Mouse (Mus musculus): ENCODE data around the gene Wdr25. TPM values are rescaled to one million over a fixed set of nuclear protein-coding genes. Genes with fewer than 3 reads are reported as not detected.

The Wdr25 gene
- polyA plus RNA-seq, 1 experiment from 2014 or later, result 11.7 TPM

GRCm38 (mm10) chr12:108917509-108917908 is 24.1 kb downstream of the Wdr25 start:
- WGBS, result 60% methylated on average over 9 of the region's 9 CpGs

DNA sequence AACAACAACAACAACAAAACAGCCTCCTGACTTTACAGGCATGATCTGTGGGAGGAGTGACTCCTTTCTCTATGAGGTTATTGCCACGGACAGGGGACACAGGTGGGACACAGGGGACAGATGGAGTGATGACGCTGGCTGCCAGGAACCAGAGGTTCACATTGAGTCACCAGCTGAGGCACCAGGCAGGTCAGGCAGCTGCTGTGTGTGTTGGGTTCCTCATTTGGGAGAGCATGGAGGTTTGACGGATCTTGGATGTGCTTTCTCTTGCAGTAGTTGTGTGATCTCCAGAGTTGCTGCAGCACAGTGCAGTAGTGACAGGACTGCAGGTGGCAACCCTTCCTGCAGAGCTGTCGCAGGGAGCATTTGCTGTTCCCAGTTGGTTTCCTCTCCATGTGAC is 25.3 kb downstream of the Wdr25 start:
- no peak overlapping the region for H3K9ac ChIP-seq
- ATAC-seq (replicated peaks; ENCODE audit: low FRiP score), result no peak
- WGBS, result 70% methylated on average over 4 of the region's 4 CpGs

More at GRCm38 (mm10) chr12:108917509-108917908, 24.1 kb downstream of the Wdr25 start:
- Histone ChIP-seq H3K36me3 (no peaks in the 10 kb centered on the region), H3K9ac (no peak overlapping the region), H3K9me3 (replicated peaks) (no peaks in the 10 kb centered on the region), H3K4me1 (peaks cover 48% of the 10 kb centered on the region), H3K4me3 (replicated peaks) (no peak overlapping the region), H3K27me3 (no peaks in the 10 kb centered on the region), H3K4me2 (no peak overlapping the region), H3K27ac (no peak overlapping the region)
- ATAC-seq (replicated peaks; ENCODE audit: low FRiP score), result no peak

GRCm38 (mm10) chr12:108926606-108927111 is 33.2 kb downstream of the Wdr25 start:
- peaks cover 27% of the 10 kb centered on the region for H3K4me1 ChIP-seq
- H3K9ac ChIP-seq, result no peak overlapping the region
- WGBS, result 64% methylated on average over 10 of the region's 11 CpGs
- H3K4me2 ChIP-seq, result no peak overlapping the region
- H3K9me3 ChIP-seq (replicated peaks), result no peaks in the 10 kb centered on the region
- no peaks in the 10 kb centered on the region for H3K27me3 ChIP-seq
- H3K36me3 ChIP-seq, result no peaks in the 10 kb centered on the region
- no peak for ATAC-seq (replicated peaks; ENCODE audit: low FRiP score)
- H3K27ac ChIP-seq, result no peak overlapping the region
- no peak overlapping the region for H3K4me3 ChIP-seq (replicated peaks)

More for the DNA sequence above, 25.3 kb downstream of the Wdr25 start:
- no peaks in the 10 kb centered on the region for H3K36me3 ChIP-seq
- no peaks in the 10 kb centered on the region for H3K27me3 ChIP-seq
- H3K4me3 ChIP-seq (replicated peaks), result no peak overlapping the region
- no peak overlapping the region for H3K4me2 ChIP-seq
- H3K4me1 ChIP-seq, result peaks cover 37% of the 10 kb centered on the region
- no peak overlapping the region for H3K27ac ChIP-seq
- H3K9me3 ChIP-seq (replicated peaks), result no peaks in the 10 kb centered on the region

DNA sequence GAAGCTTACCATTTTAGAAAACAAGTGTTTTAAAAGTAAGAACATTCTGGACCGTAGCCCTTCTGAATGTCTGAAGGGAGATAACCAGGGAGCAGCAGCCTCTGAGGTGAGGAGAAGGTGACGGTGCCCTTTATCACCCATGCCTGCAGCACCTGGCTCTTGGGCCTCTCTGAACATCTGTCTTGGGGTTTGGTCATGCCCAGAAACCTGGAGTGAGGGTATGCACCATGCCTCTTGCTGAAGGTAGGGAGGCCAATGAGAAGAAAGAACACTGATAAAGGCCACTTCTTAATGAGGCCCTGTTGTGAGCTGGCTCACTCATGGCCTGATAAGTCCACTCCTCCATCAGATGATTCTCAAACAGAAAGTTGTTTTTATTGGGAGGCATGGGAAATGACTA is 34.8 kb downstream of the Wdr25 start:
- H3K27ac ChIP-seq, result no peak overlapping the region
- H3K9me3 ChIP-seq (replicated peaks), result no peaks in the 10 kb centered on the region
- no peak for ATAC-seq (replicated peaks; ENCODE audit: low FRiP score)
- no peak overlapping the region for H3K9ac ChIP-seq
- no peak overlapping the region for H3K4me2 ChIP-seq
- H3K36me3 ChIP-seq, result no peaks in the 10 kb centered on the region
- WGBS, result 70% methylated on average over 2 of the region's 2 CpGs
- peaks cover 37% of the 10 kb centered on the region for H3K4me1 ChIP-seq
- H3K4me3 ChIP-seq (replicated peaks), result no peak overlapping the region
- H3K27me3 ChIP-seq, result no peaks in the 10 kb centered on the region

GRCm38 (mm10) chr12:108929475-108929874 is 36.0 kb downstream of the Wdr25 start:
- 70% methylated on average over 3 of the region's 3 CpGs for WGBS
- Histone ChIP-seq H3K4me3 (replicated peaks) (no peak overlapping the region), H3K27ac (no peak overlapping the region), H3K4me2 (no peak overlapping the region), H3K9ac (no peak overlapping the region), H3K27me3 (no peaks in the 10 kb centered on the region), H3K9me3 (replicated peaks) (no peaks in the 10 kb centered on the region), H3K36me3 (no peaks in the 10 kb centered on the region), H3K4me1 (peaks cover 37% of the 10 kb centered on the region)
- ATAC-seq (replicated peaks; ENCODE audit: low FRiP score), result no peak

DNA sequence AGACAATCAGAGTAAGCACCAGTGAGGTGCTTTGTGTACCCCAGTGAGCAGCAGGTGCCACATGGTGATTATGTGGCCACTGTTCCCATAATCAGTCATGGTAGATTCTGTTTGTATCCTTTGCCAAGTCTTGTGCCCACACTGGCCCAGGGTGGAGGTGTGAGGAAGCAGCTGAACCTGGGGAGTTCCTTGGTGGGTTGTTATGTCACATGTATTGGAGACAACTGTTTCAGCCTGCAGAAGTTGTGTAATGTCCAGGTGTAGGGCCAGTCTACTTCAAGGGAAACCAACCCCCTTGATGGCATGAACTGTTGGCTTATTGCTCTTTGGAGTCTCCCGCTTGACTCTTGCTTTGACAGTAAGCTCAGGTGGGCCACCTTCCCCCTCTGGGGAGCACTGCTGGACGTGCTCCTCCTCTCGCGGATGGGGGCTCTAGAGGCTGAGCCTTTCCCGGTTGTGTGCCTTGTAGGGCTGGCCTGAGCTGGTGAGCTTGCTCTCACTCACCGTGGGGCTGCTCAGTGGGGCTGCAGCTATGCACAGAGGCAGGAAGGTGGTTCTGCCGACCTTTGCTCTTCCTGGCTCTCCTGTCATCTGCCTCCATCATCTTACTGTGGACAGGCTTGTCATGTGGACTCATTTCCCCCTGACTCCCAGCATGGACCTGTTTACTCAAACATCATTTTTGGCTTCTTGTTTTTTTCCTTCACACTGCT is 38.1 kb downstream of the Wdr25 start:
- WGBS, result 41% methylated on average over 7 of the region's 7 CpGs
- Histone ChIP-seq H3K4me3 (replicated peaks) (no peak overlapping the region), H3K36me3 (no peaks in the 10 kb centered on the region), H3K4me2 (no peak overlapping the region), H3K9me3 (replicated peaks) (no peaks in the 10 kb centered on the region), H3K9ac (no peak overlapping the region), H3K27ac (peak overlapping the region; percentile 58), H3K27me3 (no peaks in the 10 kb centered on the region), H3K4me1 (peaks cover 37% of the 10 kb centered on the region)
- peak; percentile 65 for ATAC-seq (replicated peaks; ENCODE audit: low FRiP score)

- WGBS, result 43% methylated on average over 2 of the region's 3 CpGs
- H3K4me1 ChIP-seq, result peaks cover 33% of the 10 kb centered on the region
- no peaks in the 10 kb centered on the region for H3K9me3 ChIP-seq (replicated peaks)
- no peaks in the 10 kb centered on the region for H3K27me3 ChIP-seq
- ATAC-seq (replicated peaks; ENCODE audit: low FRiP score), result peak; percentile 94
- no peaks in the 10 kb centered on the region for H3K36me3 ChIP-seq
- no peak overlapping the region for H3K4me2 ChIP-seq
- H3K9ac ChIP-seq, result no peak overlapping the region
- no peak overlapping the region for H3K4me3 ChIP-seq (replicated peaks)
- H3K27ac ChIP-seq, result peak overlapping the region; percentile 66; the same call in 1 of the 2 replicates
Observed at GRCm38 (mm10) chr12:108932113-108932512, 38.7 kb downstream of the Wdr25 start.

GRCm38 (mm10) chr12:108934231-108934630 is 40.8 kb downstream of the Wdr25 start:
- Histone ChIP-seq H3K9ac (no peak overlapping the region), H3K27ac (peak overlapping the region; percentile 7; the same call in 1 of the 2 replicates)
- WGBS, result 73% methylated on average over 6 of the region's 6 CpGs

GRCm38 (mm10) chr12:108936834-108937233 is 43.4 kb downstream of the Wdr25 start:
- peaks cover 9% of the 10 kb centered on the region for H3K4me1 ChIP-seq
- no peaks in the 10 kb centered on the region for H3K36me3 ChIP-seq
- no peak overlapping the region for H3K9ac ChIP-seq
- H3K27ac ChIP-seq, result no peak overlapping the region
- no peak overlapping the region for H3K4me2 ChIP-seq
- 51% methylated on average over 6 of the region's 6 CpGs for WGBS
- H3K27me3 ChIP-seq, result no peaks in the 10 kb centered on the region
- no peaks in the 10 kb centered on the region for H3K9me3 ChIP-seq (replicated peaks)
- H3K4me3 ChIP-seq (replicated peaks), result no peak overlapping the region
- ATAC-seq (replicated peaks; ENCODE audit: low FRiP score), result no peak

More at GRCm38 (mm10) chr12:108934231-108934630, 40.8 kb downstream of the Wdr25 start:
- no peak overlapping the region for H3K4me2 ChIP-seq
- peaks cover 20% of the 10 kb centered on the region for H3K4me1 ChIP-seq
- H3K9me3 ChIP-seq (replicated peaks), result no peaks in the 10 kb centered on the region
- no peak overlapping the region for H3K4me3 ChIP-seq (replicated peaks)
- no peaks in the 10 kb centered on the region for H3K27me3 ChIP-seq
- H3K36me3 ChIP-seq, result no peaks in the 10 kb centered on the region
- ATAC-seq (replicated peaks; ENCODE audit: low FRiP score), result no peak

GRCm38 (mm10) chr12:108937506-108937905 is 44.1 kb downstream of the Wdr25 start:
- Histone ChIP-seq H3K4me2 (no peak overlapping the region), H3K27ac (no peak overlapping the region), H3K9me3 (replicated peaks) (no peaks in the 10 kb centered on the region), H3K27me3 (no peaks in the 10 kb centered on the region), H3K4me3 (replicated peaks) (no peak overlapping the region), H3K9ac (no peak overlapping the region), H3K36me3 (no peaks in the 10 kb centered on the region), H3K4me1 (peaks cover 2% of the 10 kb centered on the region)
- no peak for ATAC-seq (replicated peaks; ENCODE audit: low FRiP score)
- 70% methylated on average over 4 of the region's 4 CpGs for WGBS

DNA sequence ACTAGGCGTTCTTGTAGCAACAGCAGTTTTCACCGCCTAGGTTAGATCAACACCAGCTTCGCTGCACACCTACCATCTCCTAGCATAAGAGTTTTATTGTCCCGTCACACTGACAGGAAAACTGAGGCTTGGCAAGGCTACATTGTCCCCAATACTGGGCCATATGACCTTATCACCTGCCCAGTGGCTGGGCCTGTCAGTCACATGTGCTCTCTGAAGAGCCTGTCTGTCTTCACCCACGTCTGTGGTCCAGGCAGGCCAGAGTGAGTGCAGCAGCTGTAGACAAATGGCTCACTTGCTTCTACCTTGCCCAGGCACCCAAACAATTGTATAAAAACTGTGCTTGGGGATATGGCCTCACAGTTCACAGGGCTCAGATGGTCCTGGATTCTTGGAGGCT is 45.4 kb downstream of the Wdr25 start:
- no peak overlapping the region for H3K9ac ChIP-seq
- ATAC-seq (replicated peaks; ENCODE audit: low FRiP score), result peak; percentile 47; the same call in 1 of the 2 replicates
- 78% methylated on average over 5 of the region's 5 CpGs for WGBS
- H3K9me3 ChIP-seq (replicated peaks), result no peaks in the 10 kb centered on the region
- no peaks in the 10 kb centered on the region for H3K4me1 ChIP-seq
- no peaks in the 10 kb centered on the region for H3K27me3 ChIP-seq
- H3K4me2 ChIP-seq, result no peak overlapping the region
- H3K4me3 ChIP-seq (replicated peaks), result no peak overlapping the region
- no peaks in the 10 kb centered on the region for H3K36me3 ChIP-seq
- no peak overlapping the region for H3K27ac ChIP-seq

GRCm38 (mm10) chr12:108939317-108939716 is 45.9 kb downstream of the Wdr25 start:
- H3K27me3 ChIP-seq, result no peaks in the 10 kb centered on the region
- ATAC-seq (replicated peaks; ENCODE audit: low FRiP score), result no peak; the same call in 1 of the 2 replicates
- no peak overlapping the region for H3K4me3 ChIP-seq (replicated peaks)
- H3K27ac ChIP-seq, result no peak overlapping the region
- H3K4me1 ChIP-seq, result no peaks in the 10 kb centered on the region
- H3K9ac ChIP-seq, result no peak overlapping the region
- 39% methylated on average over 9 of the region's 9 CpGs for WGBS
- no peaks in the 10 kb centered on the region for H3K9me3 ChIP-seq (replicated peaks)
- H3K36me3 ChIP-seq, result no peaks in the 10 kb centered on the region
- H3K4me2 ChIP-seq, result no peak overlapping the region
